Mouse (Mus musculus): ENCODE data around the gene Rpusd4. TPM values are rescaled to one million over a fixed set of nuclear protein-coding genes. Genes with fewer than 3 reads are reported as not detected.
A peak's percentile ranks its signal among the peaks of the same experiment; 100 is the strongest.

Rpusd4 gene
- polyA plus RNA-seq, 1 experiment from 2014 or later, result 11.2 TPM

- Histone ChIP-seq H3K9ac (ENCODE audit: low read depth, low read length) (no peak overlapping the region), H3K4me1 (ENCODE audit: control insufficient read depth, low read depth, low read length) (no peaks in the 10 kb centered on the region), H3K27ac (ENCODE audit: low read length) (no peak overlapping the region), H3K4me3 (ENCODE audit: low read depth, low read length) (no peak overlapping the region), H3K36me3 (ENCODE audit: control insufficient read depth, insufficient read depth) (no peaks in the 10 kb centered on the region), H3K27me3 (ENCODE audit: control insufficient read depth, insufficient read depth, low read depth, low read length) (no peaks in the 10 kb centered on the region), H3K9me3 (replicated peaks; ENCODE audit: control insufficient read depth, low read length) (no peaks in the 10 kb centered on the region), H3K4me2 (ENCODE audit: low read depth, low read length) (no peak overlapping the region)
- no peak for ATAC-seq (ENCODE audit: low read depth)
- WGBS (ENCODE audit: insufficient replicate concordance), result 70% methylated on average over 3 of the region's 3 CpGs
Measured at GRCm38 (mm10) chr9:35302172-35302571, 34.5 kb downstream of the Rpusd4 start.

- ATAC-seq (ENCODE audit: low read depth), result no peak
Measured at GRCm38 (mm10) chr9:35307461-35307860, 39.8 kb downstream of the Rpusd4 start.

GRCm38 (mm10) chr9:35310377-35310776, 42.7 kb downstream of the Rpusd4 start:
- H3K27me3 ChIP-seq (ENCODE audit: control insufficient read depth, insufficient read depth, low read depth, low read length), result no peaks in the 10 kb centered on the region
- no peak overlapping the region for H3K9ac ChIP-seq (ENCODE audit: low read depth, low read length)
- no peak overlapping the region for H3K4me2 ChIP-seq (ENCODE audit: low read depth, low read length)
- no peaks in the 10 kb centered on the region for H3K9me3 ChIP-seq (replicated peaks; ENCODE audit: control insufficient read depth, low read length)
- no peak for ATAC-seq (ENCODE audit: low read depth)
- H3K4me3 ChIP-seq (ENCODE audit: low read depth, low read length), result no peak overlapping the region
- H3K27ac ChIP-seq (ENCODE audit: low read length), result no peak overlapping the region
- H3K36me3 ChIP-seq (ENCODE audit: control insufficient read depth, insufficient read depth), result no peaks in the 10 kb centered on the region
- WGBS (ENCODE audit: insufficient replicate concordance), result 60% methylated on average over 6 of the region's 6 CpGs
- H3K4me1 ChIP-seq (ENCODE audit: control insufficient read depth, low read depth, low read length), result no peaks in the 10 kb centered on the region

More at GRCm38 (mm10) chr9:35307461-35307860, 39.8 kb downstream of the Rpusd4 start:
- WGBS (ENCODE audit: insufficient replicate concordance), result 61% methylated on average over 7 of the region's 7 CpGs
- Histone ChIP-seq H3K9me3 (replicated peaks; ENCODE audit: control insufficient read depth, low read length) (no peaks in the 10 kb centered on the region), H3K4me3 (ENCODE audit: low read depth, low read length) (no peak overlapping the region), H3K9ac (ENCODE audit: low read depth, low read length) (no peak overlapping the region), H3K36me3 (ENCODE audit: control insufficient read depth, insufficient read depth) (no peaks in the 10 kb centered on the region), H3K4me1 (ENCODE audit: control insufficient read depth, low read depth, low read length) (no peaks in the 10 kb centered on the region), H3K27me3 (ENCODE audit: control insufficient read depth, insufficient read depth, low read depth, low read length) (no peaks in the 10 kb centered on the region), H3K4me2 (ENCODE audit: low read depth, low read length) (no peak overlapping the region), H3K27ac (ENCODE audit: low read length) (no peak overlapping the region)

GRCm38 (mm10) chr9:35312516-35312915, 44.9 kb downstream of the Rpusd4 start:
- Histone ChIP-seq H3K9ac (ENCODE audit: low read depth, low read length) (no peak overlapping the region), H3K36me3 (ENCODE audit: control insufficient read depth, insufficient read depth) (no peaks in the 10 kb centered on the region), H3K9me3 (replicated peaks; ENCODE audit: control insufficient read depth, low read length) (no peaks in the 10 kb centered on the region), H3K4me2 (ENCODE audit: low read depth, low read length) (no peak overlapping the region), H3K4me1 (ENCODE audit: control insufficient read depth, low read depth, low read length) (no peaks in the 10 kb centered on the region), H3K4me3 (ENCODE audit: low read depth, low read length) (no peak overlapping the region), H3K27ac (ENCODE audit: low read length) (no peak overlapping the region), H3K27me3 (ENCODE audit: control insufficient read depth, insufficient read depth, low read depth, low read length) (no peaks in the 10 kb centered on the region)
- WGBS (ENCODE audit: insufficient replicate concordance), result 48% methylated on average over 3 of the region's 3 CpGs
- ATAC-seq (ENCODE audit: low read depth), result no peak

GRCm38 (mm10) chr9:35313601-35314000, 45.9 kb downstream of the Rpusd4 start:
- WGBS (ENCODE audit: insufficient replicate concordance), result 31% methylated on average over 4 of the region's 4 CpGs

GRCm38 (mm10) chr9:35314254-35314653, 46.6 kb downstream of the Rpusd4 start:
- Histone ChIP-seq H3K4me3 (ENCODE audit: low read depth, low read length) (no peak overlapping the region), H3K27ac (ENCODE audit: low read length) (no peak overlapping the region), H3K27me3 (ENCODE audit: control insufficient read depth, insufficient read depth, low read depth, low read length) (no peaks in the 10 kb centered on the region), H3K9ac (ENCODE audit: low read depth, low read length) (no peak overlapping the region), H3K4me2 (ENCODE audit: low read depth, low read length) (no peak overlapping the region), H3K36me3 (ENCODE audit: control insufficient read depth, insufficient read depth) (no peaks in the 10 kb centered on the region), H3K9me3 (replicated peaks; ENCODE audit: control insufficient read depth, low read length) (no peaks in the 10 kb centered on the region), H3K4me1 (ENCODE audit: control insufficient read depth, low read depth, low read length) (no peaks in the 10 kb centered on the region)
- no peak for ATAC-seq (ENCODE audit: low read depth)
- WGBS (ENCODE audit: insufficient replicate concordance), result 84% methylated on average over 1 of the region's 1 CpGs

More at GRCm38 (mm10) chr9:35313601-35314000, 45.9 kb downstream of the Rpusd4 start:
- no peaks in the 10 kb centered on the region for H3K27me3 ChIP-seq (ENCODE audit: control insufficient read depth, insufficient read depth, low read depth, low read length)
- no peaks in the 10 kb centered on the region for H3K36me3 ChIP-seq (ENCODE audit: control insufficient read depth, insufficient read depth)
- no peaks in the 10 kb centered on the region for H3K4me1 ChIP-seq (ENCODE audit: control insufficient read depth, low read depth, low read length)
- no peak for ATAC-seq (ENCODE audit: low read depth)
- no peak overlapping the region for H3K27ac ChIP-seq (ENCODE audit: low read length)
- H3K4me3 ChIP-seq (ENCODE audit: low read depth, low read length), result no peak overlapping the region
- H3K4me2 ChIP-seq (ENCODE audit: low read depth, low read length), result no peak overlapping the region
- no peak overlapping the region for H3K9ac ChIP-seq (ENCODE audit: low read depth, low read length)
- no peaks in the 10 kb centered on the region for H3K9me3 ChIP-seq (replicated peaks; ENCODE audit: control insufficient read depth, low read length)

- no peak overlapping the region for H3K4me2 ChIP-seq (ENCODE audit: low read depth, low read length)
- H3K36me3 ChIP-seq (ENCODE audit: control insufficient read depth, insufficient read depth), result no peaks in the 10 kb centered on the region
- H3K27ac ChIP-seq (ENCODE audit: low read length), result no peak overlapping the region
- no peaks in the 10 kb centered on the region for H3K4me1 ChIP-seq (ENCODE audit: control insufficient read depth, low read depth, low read length)
- no peaks in the 10 kb centered on the region for H3K27me3 ChIP-seq (ENCODE audit: control insufficient read depth, insufficient read depth, low read depth, low read length)
- no peak overlapping the region for H3K9ac ChIP-seq (ENCODE audit: low read depth, low read length)
- no peaks in the 10 kb centered on the region for H3K9me3 ChIP-seq (replicated peaks; ENCODE audit: control insufficient read depth, low read length)
- no peak overlapping the region for H3K4me3 ChIP-seq (ENCODE audit: low read depth, low read length)
- 48% methylated on average over 3 of the region's 3 CpGs for WGBS (ENCODE audit: insufficient replicate concordance)
- ATAC-seq (ENCODE audit: low read depth), result no peak
Measured at GRCm38 (mm10) chr9:35316771-35317211, 49.1 kb downstream of the Rpusd4 start.

- ATAC-seq (ENCODE audit: low read depth), result no peak
- 50% methylated on average over 9 of the region's 9 CpGs for WGBS (ENCODE audit: insufficient replicate concordance)
- no peak overlapping the region for H3K27ac ChIP-seq (ENCODE audit: low read length)
Measured at GRCm38 (mm10) chr9:35317233-35317980, 49.7 kb downstream of the Rpusd4 start.

GRCm38 (mm10) chr9:35318537-35319172, 51.0 kb downstream of the Rpusd4 start:
- Histone ChIP-seq H3K9ac (ENCODE audit: low read depth, low read length) (no peak overlapping the region), H3K4me2 (ENCODE audit: low read depth, low read length) (no peak overlapping the region), H3K4me1 (ENCODE audit: control insufficient read depth, low read depth, low read length) (no peaks in the 10 kb centered on the region), H3K27ac (ENCODE audit: low read length) (no peak overlapping the region), H3K9me3 (replicated peaks; ENCODE audit: control insufficient read depth, low read length) (no peaks in the 10 kb centered on the region), H3K36me3 (ENCODE audit: control insufficient read depth, insufficient read depth) (no peaks in the 10 kb centered on the region), H3K4me3 (ENCODE audit: low read depth, low read length) (no peak overlapping the region), H3K27me3 (ENCODE audit: control insufficient read depth, insufficient read depth, low read depth, low read length) (no peaks in the 10 kb centered on the region)
- WGBS (ENCODE audit: insufficient replicate concordance), result 33% methylated on average over 9 of the region's 9 CpGs
- peak; percentile 58 for ATAC-seq (ENCODE audit: low read depth)

More at GRCm38 (mm10) chr9:35317233-35317980, 49.7 kb downstream of the Rpusd4 start:
- H3K9me3 ChIP-seq (replicated peaks; ENCODE audit: control insufficient read depth, low read length), result no peaks in the 10 kb centered on the region
- H3K9ac ChIP-seq (ENCODE audit: low read depth, low read length), result no peak overlapping the region
- no peak overlapping the region for H3K4me2 ChIP-seq (ENCODE audit: low read depth, low read length)
- H3K4me1 ChIP-seq (ENCODE audit: control insufficient read depth, low read depth, low read length), result no peaks in the 10 kb centered on the region
- H3K27me3 ChIP-seq (ENCODE audit: control insufficient read depth, insufficient read depth, low read depth, low read length), result no peaks in the 10 kb centered on the region
- no peak overlapping the region for H3K4me3 ChIP-seq (ENCODE audit: low read depth, low read length)
- no peaks in the 10 kb centered on the region for H3K36me3 ChIP-seq (ENCODE audit: control insufficient read depth, insufficient read depth)
